Mouse (Mus musculus) testis, adult 2 months (tissue): ENCODE results near the gene Cntnap2. TPM values are rescaled to one million over a fixed set of nuclear protein-coding genes. Genes with fewer than 3 reads are reported as not detected.

Experiments
- H3K27ac ChIP-seq: fragments of 200-500 bp; 2 replicates; pipeline ENCODE4 v1.5.1; 2012; ENCODE audit warnings: low read depth, low read length; ENCODE audit not compliant: control insufficient read depth, insufficient read depth
- H3K27me3 ChIP-seq: fragments of 200-500 bp; 2 replicates; pipeline ENCODE4 v1.6.1; 2012; ENCODE audit warnings: mild to moderate bottlenecking, low read length, moderate library complexity; ENCODE audit not compliant: control insufficient read depth, insufficient read depth
- H3K36me3 ChIP-seq: fragments of 200-500 bp; 2 replicates; pipeline ENCODE4 v1.6.1; 2012; ENCODE audit warnings: mild to moderate bottlenecking, low read length; ENCODE audit not compliant: control insufficient read depth, insufficient read depth
- H3K4me1 ChIP-seq: fragments of 200-500 bp; 2 replicates; pipeline ENCODE4 v1.6.1; 2012; ENCODE audit warnings: low read length; ENCODE audit not compliant: control insufficient read depth, insufficient read depth
- H3K4me3 ChIP-seq: fragments of 200-500 bp; 2 replicates; pipeline ENCODE4 v1.5.1; 2012; ENCODE audit warnings: low read depth, mild to moderate bottlenecking, low read length, moderate library complexity, mixed read lengths; ENCODE audit not compliant: control insufficient read depth
- CTCF ChIP-seq: fragments of 200-500 bp; IDR thresholded peaks from 2 replicates; pipeline ENCODE4 v1.5.1; 2012; ENCODE audit warnings: low read depth, mild to moderate bottlenecking, inconsistent platforms, low read length, moderate library complexity; ENCODE audit not compliant: control insufficient read depth, insufficient read depth, insufficient replicate concordance
- POLR2A ChIP-seq: fragments of 200-500 bp; IDR thresholded peaks from 2 replicates; pipeline ENCODE4 v1.6.1; 2012; ENCODE audit warnings: low read depth, mild to moderate bottlenecking, inconsistent platforms, low read length, moderate library complexity; ENCODE audit not compliant: control insufficient read depth
- polyA plus RNA-seq: library from polyadenylated mRNA; depleted of rRNA; stranded (reverse); fragments of >200 nt; gene quantifications from 2 replicates; pipeline ENCODE4 v1.2.3, GENCODE M21; 2012

Gene Cntnap2
- polyA plus RNA-seq, 1 experiment, result 49.6 TPM

DNA sequence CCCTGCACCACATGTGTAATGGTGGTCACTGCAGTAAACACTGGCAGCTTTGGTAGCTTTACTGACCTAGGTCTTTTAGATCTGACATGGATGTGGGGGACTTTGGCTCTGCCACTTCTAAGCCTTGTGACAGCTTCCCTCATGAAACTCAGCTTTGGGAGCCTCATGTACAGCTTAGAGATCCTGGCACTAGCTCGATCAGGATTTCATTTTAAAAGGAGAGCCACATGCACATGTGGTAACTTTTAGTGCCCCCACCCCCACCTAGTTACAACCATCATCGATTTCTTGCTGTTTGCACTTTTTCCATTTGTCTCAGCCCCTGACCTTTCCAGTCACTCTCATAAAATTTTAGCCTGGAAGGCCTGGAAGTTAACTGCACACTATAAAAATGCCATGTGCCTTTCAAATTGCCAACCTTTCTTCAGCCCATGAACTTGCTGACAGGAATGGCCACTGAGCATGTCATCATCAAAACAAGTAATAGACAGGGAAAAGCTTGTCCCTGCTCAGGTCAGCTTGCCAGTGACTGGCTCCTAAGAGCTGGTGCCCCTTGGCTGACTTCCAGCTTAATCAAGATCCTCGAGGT lies 2197.9 kb downstream of the Cntnap2 start:
- no peaks in the 10 kb centered on the region for H3K4me1 ChIP-seq
- H3K4me3 ChIP-seq, result no peak overlapping the region
- H3K36me3 ChIP-seq, result no peaks in the 10 kb centered on the region
- H3K27ac ChIP-seq, result no peak overlapping the region
- H3K27me3 ChIP-seq, result no peaks in the 10 kb centered on the region
- TF ChIP-seq CTCF, result no peak
- TF ChIP-seq POLR2A, result no peak

DNA sequence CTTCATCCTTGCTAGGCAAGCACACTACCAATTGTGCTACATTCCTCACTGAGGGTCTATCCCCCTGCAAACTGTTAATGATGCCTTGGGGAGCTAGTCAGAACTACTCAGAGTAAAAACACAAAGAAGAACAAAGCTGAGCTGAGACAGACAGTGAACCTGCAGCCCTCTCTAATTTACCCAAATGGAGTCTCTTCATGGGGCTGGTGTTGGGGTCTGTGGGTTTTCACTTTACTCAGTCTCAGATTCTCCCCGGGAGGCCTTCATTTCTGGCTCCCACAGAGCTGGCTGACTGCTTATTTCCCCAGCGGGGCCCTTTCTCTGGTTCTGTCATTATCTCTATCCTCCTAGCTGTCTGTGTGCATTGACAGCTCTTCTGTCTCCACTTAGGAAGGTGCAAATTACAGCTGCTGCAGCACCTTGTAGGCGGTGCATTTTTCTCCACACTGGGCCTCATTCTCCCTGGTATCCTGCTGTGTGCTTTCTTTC lies 2200.5 kb downstream of the Cntnap2 start:
- no peaks in the 10 kb centered on the region for H3K36me3 ChIP-seq
- H3K4me3 ChIP-seq, result no peak overlapping the region
- H3K4me1 ChIP-seq, result no peaks in the 10 kb centered on the region
- no peaks in the 10 kb centered on the region for H3K27me3 ChIP-seq
- TF ChIP-seq POLR2A, result no peak
- TF ChIP-seq CTCF, result no peak
- no peak overlapping the region for H3K27ac ChIP-seq

DNA sequence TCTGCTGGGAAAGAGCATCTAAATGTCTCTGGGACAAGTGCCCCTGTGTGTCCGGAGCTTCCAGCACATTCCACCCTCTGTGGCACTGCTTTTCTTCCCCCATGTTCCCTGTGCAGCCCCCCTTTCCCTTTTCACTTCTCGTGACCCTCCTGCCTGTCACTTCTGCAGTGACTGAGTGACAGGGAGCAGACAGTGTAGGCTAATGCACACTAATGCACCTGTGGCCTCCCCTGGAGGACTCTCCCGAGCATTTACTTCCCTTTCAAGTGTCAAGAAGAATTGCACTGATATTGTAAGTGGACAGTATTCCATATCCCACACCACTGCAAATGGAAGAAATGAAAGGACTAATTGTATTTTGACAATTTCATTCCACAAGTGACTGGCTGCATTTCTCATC lies 2208.1 kb downstream of the Cntnap2 start:
- no peaks in the 10 kb centered on the region for H3K4me1 ChIP-seq
- TF ChIP-seq CTCF (no peak), POLR2A (no peak)
- H3K4me3 ChIP-seq, result no peak overlapping the region
- no peaks in the 10 kb centered on the region for H3K27me3 ChIP-seq
- no peak overlapping the region for H3K27ac ChIP-seq
- no peaks in the 10 kb centered on the region for H3K36me3 ChIP-seq

DNA sequence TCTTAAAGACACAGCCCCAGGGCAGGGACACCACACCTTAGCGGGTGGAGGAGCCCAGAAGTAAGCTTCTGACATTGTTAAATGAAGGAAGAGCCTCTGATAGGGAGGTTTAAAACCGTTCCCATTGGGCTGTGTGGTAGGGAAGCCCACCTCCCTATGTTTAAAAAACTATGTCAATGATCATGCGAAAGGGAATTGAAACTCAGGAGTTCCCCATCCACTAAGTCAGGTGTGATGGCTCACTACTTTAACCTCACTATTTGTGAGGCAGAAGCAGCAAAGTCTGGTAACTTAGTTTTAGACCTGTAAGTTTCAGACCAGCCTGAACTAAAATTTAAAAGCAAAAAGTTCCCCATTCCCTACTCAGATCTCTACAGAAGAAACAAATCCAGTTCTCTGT lies 2210.3 kb downstream of the Cntnap2 start:
- no peak overlapping the region for H3K4me3 ChIP-seq
- no peaks in the 10 kb centered on the region for H3K27me3 ChIP-seq
- H3K36me3 ChIP-seq, result no peaks in the 10 kb centered on the region
- no peaks in the 10 kb centered on the region for H3K4me1 ChIP-seq
- no peak for TF ChIP-seq POLR2A
- no peak for TF ChIP-seq CTCF
- H3K27ac ChIP-seq, result no peak overlapping the region

DNA sequence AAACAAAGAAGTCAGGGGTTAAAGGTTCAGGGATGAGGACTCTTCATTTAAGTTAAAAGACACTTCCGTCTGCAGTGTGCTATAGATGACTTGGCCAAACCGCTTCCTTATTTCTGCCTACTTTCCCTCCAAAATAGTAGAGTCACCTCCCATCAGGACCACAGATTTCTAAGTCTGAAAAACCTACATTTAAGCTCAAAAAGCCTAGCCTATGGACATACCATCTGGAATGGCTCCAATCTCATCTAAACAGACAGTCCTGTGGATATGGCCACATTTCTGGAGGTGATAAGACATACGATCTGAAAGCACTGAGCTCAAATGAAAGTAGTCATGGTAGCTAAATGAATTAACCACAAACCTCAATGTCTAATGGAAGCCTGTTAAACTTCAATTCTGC lies 2212.4 kb downstream of the Cntnap2 start:
- TF ChIP-seq POLR2A (no peak), CTCF (no peak)

DNA sequence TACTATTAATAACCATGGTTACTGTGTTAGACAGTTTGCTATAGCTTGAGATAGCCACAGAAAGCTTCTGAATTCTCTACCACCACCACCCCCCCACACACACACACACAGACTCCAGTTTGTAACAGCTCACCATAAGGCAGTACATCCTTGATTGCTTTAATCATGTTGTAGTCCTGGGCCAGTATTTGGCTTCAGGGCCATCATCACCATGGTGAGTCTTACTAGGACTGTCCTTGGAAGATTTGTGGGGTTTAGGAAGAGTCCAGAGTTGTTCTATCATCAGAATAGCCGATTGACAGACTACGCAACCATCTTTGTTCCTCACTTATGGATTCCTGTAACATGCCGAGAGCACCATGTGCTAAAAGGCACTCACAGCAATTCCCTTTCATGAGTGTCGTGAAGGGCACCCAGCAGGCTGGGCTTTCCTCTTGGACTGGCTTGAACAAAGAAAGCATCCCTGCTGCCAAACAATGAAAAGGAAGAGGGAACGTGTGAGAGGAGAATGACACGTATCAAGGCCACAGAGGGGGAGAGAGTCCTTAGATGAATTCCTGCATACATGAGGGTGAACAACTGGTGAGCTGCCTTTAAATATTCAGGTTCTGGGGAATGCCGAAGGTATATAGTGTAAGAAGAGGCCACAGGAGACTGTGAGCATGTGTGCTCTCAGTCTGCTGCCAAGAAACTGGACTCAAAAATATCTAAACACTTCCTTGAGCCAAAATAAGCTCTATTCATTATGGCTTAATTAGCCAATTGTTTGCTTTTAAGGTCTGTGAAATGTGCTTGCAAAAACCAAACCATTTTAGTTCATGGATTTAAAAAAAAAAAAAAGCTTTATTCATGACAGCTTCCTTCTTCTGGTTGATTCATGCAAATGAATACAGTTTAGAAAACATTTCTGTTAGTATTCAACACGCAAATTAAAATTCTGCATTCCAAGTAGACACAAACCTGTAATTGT lies 2213.7 kb downstream of the Cntnap2 start:
- no peaks in the 10 kb centered on the region for H3K27me3 ChIP-seq
- no peaks in the 10 kb centered on the region for H3K4me1 ChIP-seq
- H3K4me3 ChIP-seq, result no peak overlapping the region
- no peak overlapping the region for H3K27ac ChIP-seq
- TF ChIP-seq CTCF (no peak), POLR2A (no peak)
- no peaks in the 10 kb centered on the region for H3K36me3 ChIP-seq

More for the DNA sequence above, 2212.4 kb downstream of the Cntnap2 start:
- no peaks in the 10 kb centered on the region for H3K4me1 ChIP-seq
- H3K4me3 ChIP-seq, result no peak overlapping the region
- H3K27me3 ChIP-seq, result no peaks in the 10 kb centered on the region
- H3K36me3 ChIP-seq, result no peaks in the 10 kb centered on the region
- H3K27ac ChIP-seq, result no peak overlapping the region

DNA sequence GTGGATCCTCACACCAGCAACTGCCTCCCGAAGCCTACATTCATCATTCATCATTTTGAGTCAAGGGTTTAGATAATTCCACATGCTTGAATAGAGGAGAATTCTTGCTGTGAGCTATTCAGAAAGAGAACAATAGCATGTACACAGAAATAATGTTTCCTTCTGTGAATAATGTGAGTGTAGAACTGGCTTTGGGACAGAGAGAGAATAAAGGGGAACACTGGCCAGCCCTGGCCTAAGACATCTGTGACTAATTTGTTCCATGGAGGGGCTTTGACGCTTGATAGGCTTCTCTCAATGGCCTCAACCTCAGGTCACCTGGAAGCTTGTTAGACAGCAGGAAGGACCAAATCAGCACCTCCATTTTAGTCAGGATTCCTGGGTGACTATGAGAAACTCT lies 2215.9 kb downstream of the Cntnap2 start:
- H3K4me1 ChIP-seq, result no peaks in the 10 kb centered on the region
- no peaks in the 10 kb centered on the region for H3K27me3 ChIP-seq
- H3K4me3 ChIP-seq, result no peak overlapping the region
- no peak overlapping the region for H3K27ac ChIP-seq
- no peak for TF ChIP-seq POLR2A
- TF ChIP-seq CTCF, result no peak
- H3K36me3 ChIP-seq, result no peaks in the 10 kb centered on the region
